Mouse (Mus musculus) neural tube, embryonic 10.5 days (tissue): Measurements from ENCODE around the gene Atl2.

Experiments used
- DNase-seq: peaks from one replicate; pipeline ENCODE4 v3.0.0-alpha.2; 2017; ENCODE audit warnings: low spot score; ENCODE audit errors: extremely low spot score

Gene Atl2

GRCm38 (mm10) chr17:79895911-79896423 lies at the start of gene Atl2:
Gene Atl2 (minus strand): TSS chr17:79896123.
- peak; percentile 95 for DNase-seq

GRCm38 (mm10) chr17:79944851-79945250 lies 48.9 kb upstream of the Atl2 start:
- no peak for DNase-seq

GRCm38 (mm10) chr17:79942418-79942817 lies 46.5 kb upstream of the Atl2 start:
- DNase-seq: no peak

GRCm38 (mm10) chr17:79939133-79939532 lies 43.2 kb upstream of the Atl2 start:
- DNase-seq: no peak

GRCm38 (mm10) chr17:79937921-79938601 lies 42.1 kb upstream of the Atl2 start:
- DNase-seq: no peak

GRCm38 (mm10) chr17:79934370-79934769 lies 38.4 kb upstream of the Atl2 start:
- DNase-seq: no peak

GRCm38 (mm10) chr17:79932676-79933278 lies 36.9 kb upstream of the Atl2 start:
- DNase-seq: no peak

- no peak for DNase-seq
Measured at GRCm38 (mm10) chr17:79927110-79927509, 31.2 kb upstream of the Atl2 start.

- DNase-seq: no peak
Measured at GRCm38 (mm10) chr17:79926486-79926885, 30.6 kb upstream of the Atl2 start.

GRCm38 (mm10) chr17:79925865-79926421 lies 30.0 kb upstream of the Atl2 start:
- no peak for DNase-seq

- no peak for DNase-seq
Measured at GRCm38 (mm10) chr17:79920355-79920754, 24.4 kb upstream of the Atl2 start.

- DNase-seq: no peak
Measured at GRCm38 (mm10) chr17:79919566-79920350, 23.8 kb upstream of the Atl2 start.

- no peak for DNase-seq
Measured at GRCm38 (mm10) chr17:79918484-79919004, 22.6 kb upstream of the Atl2 start.

- no peak for DNase-seq
Measured at GRCm38 (mm10) chr17:79916996-79917395, 21.1 kb upstream of the Atl2 start.

- no peak for DNase-seq
Measured at GRCm38 (mm10) chr17:79912174-79912573, 16.3 kb upstream of the Atl2 start.

- DNase-seq: no peak
Measured at GRCm38 (mm10) chr17:79911718-79912117, 15.8 kb upstream of the Atl2 start.

- no peak for DNase-seq
Measured at GRCm38 (mm10) chr17:79909571-79909970, 13.6 kb upstream of the Atl2 start.

- DNase-seq: no peak
Measured at GRCm38 (mm10) chr17:79907698-79908097, 11.8 kb upstream of the Atl2 start.

GRCm38 (mm10) chr17:79906791-79907494 lies 11.0 kb upstream of the Atl2 start:
- DNase-seq: no peak

GRCm38 (mm10) chr17:79904593-79904992 lies 8.7 kb upstream of the Atl2 start:
- DNase-seq: no peak

GRCm38 (mm10) chr17:79901207-79901606 lies 5.3 kb upstream of the Atl2 start:
- DNase-seq: no peak
